Mouse (Mus musculus) liver, embryonic 11.5 days (tissue): ENCODE measurements at regions not wholly inside any gene's neighbourhood (a gene's known extent, or its start where the extent isn't known, plus 50 kb on each side); places are given as distances from the start of the nearest gene placed in this dataset.

Source experiments
- ATAC-seq: fragments of 200-750 bp; cut with Nextera tagmentation; replicated peaks from 2 replicates; pipeline ENCODE4 v1.8.0; 2017; ENCODE audit warnings: moderate number of reproducible peaks, mild to moderate bottlenecking, moderate TSS enrichment, moderate library complexity; ENCODE audit not compliant: low FRiP score
- DNase-seq: peaks from one replicate; pipeline ENCODE4 v3.0.0-alpha.2; 2017; ENCODE audit warnings: low spot score
- H3K27ac ChIP-seq: fragments of 300-500 bp; sonication (generic); 2 replicates; pipeline ENCODE4 v1.5.1; 2014; ENCODE audit warnings: mild to moderate bottlenecking, low read depth, low read length, control low read depth
- H3K27me3 ChIP-seq: fragments of 300-500 bp; sonication (generic); replicated peaks from 2 replicates; pipeline ENCODE4 v1.6.1; 2014; ENCODE audit warnings: low read length, mixed read lengths; ENCODE audit not compliant: control insufficient read depth, insufficient read depth
- H3K36me3 ChIP-seq: fragments of 300-500 bp; sonication (generic); 2 replicates; pipeline ENCODE4 v1.6.1; 2014; ENCODE audit warnings: mild to moderate bottlenecking, low read length, moderate library complexity, mixed read lengths; ENCODE audit not compliant: control insufficient read depth, insufficient read depth
- H3K4me1 ChIP-seq: fragments of 300-500 bp; sonication (generic); replicated peaks from 2 replicates; pipeline ENCODE4 v1.6.1; 2014; ENCODE audit warnings: low read length, mixed read lengths; ENCODE audit not compliant: control insufficient read depth, insufficient read depth
- H3K4me2 ChIP-seq: fragments of 300-500 bp; sonication (generic); 2 replicates; pipeline ENCODE4 v1.6.1; 2014; ENCODE audit warnings: mild to moderate bottlenecking, control low read depth, moderate library complexity
- H3K4me3 ChIP-seq: fragments of 300-500 bp; sonication (generic); 2 replicates; pipeline ENCODE4 v1.5.1; 2014; ENCODE audit warnings: low read depth, low read length, control low read depth
- H3K9ac ChIP-seq: fragments of 300-500 bp; sonication (generic); 2 replicates; pipeline ENCODE4 v1.6.1; 2014; ENCODE audit warnings: low read depth, low read length, control low read depth
- H3K9me3 ChIP-seq: fragments of 300-500 bp; sonication (generic); 2 replicates; pipeline ENCODE4 v1.6.1; 2016; ENCODE audit warnings: low read length, inconsistent platforms, mixed read lengths; ENCODE audit not compliant: control insufficient read depth
- WGBS: fragments of 180-500 bp; shearing (Covaris S2); extraction: QIAGEN DNeasy Blood & Tissue Kit; methylation state at CpG from one replicate; pipeline ENCODE4 v1.1.7; 2014; 5-methylcytosine and 5-hydroxymethylcytosine counted together

- H3K9me3 ChIP-seq = no peaks in the 10 kb centered on the region
- H3K36me3 ChIP-seq = no peaks in the 10 kb centered on the region
- H3K4me3 ChIP-seq = no peak overlapping the region
- 86% methylated on average over 1 of the region's 1 CpGs for WGBS
- ATAC-seq = no peak
- H3K4me2 ChIP-seq = no peak overlapping the region
- no peaks in the 10 kb centered on the region for H3K27me3 ChIP-seq
- H3K27ac ChIP-seq = no peak overlapping the region
- peaks cover 14% of the 10 kb centered on the region for H3K4me1 ChIP-seq
- H3K9ac ChIP-seq = no peak overlapping the region
- no peak for DNase-seq
Measured at GRCm38 (mm10) chr12:12486656-12487356, 224.9 kb downstream of the Fam49a start.

- no peaks in the 10 kb centered on the region for H3K27me3 ChIP-seq
- DNase-seq (no peak), ATAC-seq (no peak)
- H3K4me3 ChIP-seq = no peak overlapping the region
- no peak overlapping the region for H3K4me2 ChIP-seq
- peaks cover 14% of the 10 kb centered on the region for H3K4me1 ChIP-seq
- no peaks in the 10 kb centered on the region for H3K9me3 ChIP-seq
- H3K9ac ChIP-seq = no peak overlapping the region
- no peak overlapping the region for H3K27ac ChIP-seq
- H3K36me3 ChIP-seq = no peaks in the 10 kb centered on the region
- WGBS = 85% methylated on average over 9 of the region's 9 CpGs
Measured at GRCm38 (mm10) chr12:12484921-12485680, 223.2 kb downstream of the Fam49a start.

GRCm38 (mm10) chr12:12480451-12480850 is 218.5 kb downstream of the Fam49a start:
- Histone ChIP-seq H3K4me3 (no peak overlapping the region), H3K4me2 (no peak overlapping the region), H3K4me1 (no peaks in the 10 kb centered on the region), H3K9me3 (no peaks in the 10 kb centered on the region), H3K36me3 (no peaks in the 10 kb centered on the region), H3K27ac (no peak overlapping the region), H3K9ac (no peak overlapping the region), H3K27me3 (no peaks in the 10 kb centered on the region)
- no peak for ATAC-seq
- no peak for DNase-seq
- 72% methylated on average over 2 of the region's 2 CpGs for WGBS

- no peak for DNase-seq
- ATAC-seq = peak; percentile 96
- Histone ChIP-seq H3K4me3 (no peak overlapping the region), H3K27ac (no peak overlapping the region), H3K4me2 (no peak overlapping the region), H3K36me3 (no peaks in the 10 kb centered on the region), H3K9me3 (no peaks in the 10 kb centered on the region), H3K27me3 (no peaks in the 10 kb centered on the region), H3K9ac (no peak overlapping the region), H3K4me1 (peaks cover 10% of the 10 kb centered on the region)
- 20% methylated on average over 2 of the region's 2 CpGs for WGBS
Measured at GRCm38 (mm10) chr12:12452086-12452485, 190.1 kb downstream of the Fam49a start.

GRCm38 (mm10) chr12:12446768-12447167 is 184.8 kb downstream of the Fam49a start:
- Histone ChIP-seq H3K9me3 (no peaks in the 10 kb centered on the region), H3K27me3 (no peaks in the 10 kb centered on the region), H3K4me3 (no peak overlapping the region), H3K27ac (no peak overlapping the region), H3K4me2 (no peak overlapping the region), H3K4me1 (peaks cover under 1% of the 10 kb centered on the region; the same call in 1 of the 2 replicates), H3K36me3 (no peaks in the 10 kb centered on the region), H3K9ac (no peak overlapping the region)
- no peak for DNase-seq
- no peak for ATAC-seq
- WGBS = 86% methylated on average over 2 of the region's 2 CpGs

GRCm38 (mm10) chr12:12446281-12446680 is 184.3 kb downstream of the Fam49a start:
- Histone ChIP-seq H3K36me3 (no peaks in the 10 kb centered on the region), H3K9me3 (no peaks in the 10 kb centered on the region), H3K27me3 (no peaks in the 10 kb centered on the region), H3K4me3 (no peak overlapping the region), H3K27ac (no peak overlapping the region), H3K9ac (no peak overlapping the region), H3K4me2 (no peak overlapping the region), H3K4me1 (no peaks in the 10 kb centered on the region)
- 90% methylated on average over 3 of the region's 3 CpGs for WGBS
- DNase-seq (no peak), ATAC-seq (no peak)

- ATAC-seq (no peak), DNase-seq (no peak)
- no peak overlapping the region for H3K4me2 ChIP-seq
- H3K27ac ChIP-seq = no peak overlapping the region; the same call in 1 of the 2 replicates
- H3K4me1 ChIP-seq = no peaks in the 10 kb centered on the region
- no peak overlapping the region for H3K4me3 ChIP-seq
- 45% methylated on average over 4 of the region's 4 CpGs for WGBS
- H3K9me3 ChIP-seq = no peaks in the 10 kb centered on the region
- no peak overlapping the region for H3K9ac ChIP-seq
- no peaks in the 10 kb centered on the region for H3K27me3 ChIP-seq
- H3K36me3 ChIP-seq = no peaks in the 10 kb centered on the region
Measured at GRCm38 (mm10) chr12:12442872-12443271, 180.9 kb downstream of the Fam49a start.

GRCm38 (mm10) chr12:12436379-12436778 is 174.4 kb downstream of the Fam49a start:
- Histone ChIP-seq H3K9ac (no peak overlapping the region), H3K4me2 (no peak overlapping the region), H3K36me3 (no peaks in the 10 kb centered on the region), H3K4me3 (no peak overlapping the region), H3K27me3 (no peaks in the 10 kb centered on the region), H3K9me3 (no peaks in the 10 kb centered on the region), H3K4me1 (no peaks in the 10 kb centered on the region), H3K27ac (no peak overlapping the region)
- 94% methylated on average over 1 of the region's 1 CpGs for WGBS
- no peak for DNase-seq
- ATAC-seq = no peak

- Histone ChIP-seq H3K9me3 (no peaks in the 10 kb centered on the region), H3K4me2 (no peak overlapping the region), H3K4me1 (peaks cover 13% of the 10 kb centered on the region), H3K4me3 (no peak overlapping the region), H3K27me3 (no peaks in the 10 kb centered on the region), H3K27ac (no peak overlapping the region), H3K36me3 (no peaks in the 10 kb centered on the region), H3K9ac (no peak overlapping the region)
- ATAC-seq = no peak
- no peak for DNase-seq
- WGBS = 77% methylated on average over 1 of the region's 1 CpGs
Measured at GRCm38 (mm10) chr12:12432597-12432996, 170.7 kb downstream of the Fam49a start.
